Mouse (Mus musculus): ENCODE results near the gene Ifrd2.

- no peak for TF ChIP-seq TCF12 (IDR thresholded peaks at IDR 0.05; ENCODE audit: insufficient read depth, poor library complexity, severe bottlenecking)
- no peak for TF ChIP-seq POLR2A (IDR thresholded peaks at IDR 0.05; ENCODE audit: insufficient read length, low read depth)
- TF ChIP-seq CEBPB (IDR thresholded peaks at IDR 0.05; ENCODE audit: insufficient read depth, poor library complexity, severe bottlenecking), result no peak
- TF ChIP-seq E2F4 (IDR thresholded peaks at IDR 0.05; ENCODE audit: insufficient read depth), result no peak
- no peak for TF ChIP-seq USF1 (IDR thresholded peaks at IDR 0.05; ENCODE audit: low read depth)
- no peak for TF ChIP-seq POLR2AphosphoS2 (IDR thresholded peaks at IDR 0.05; ENCODE audit: insufficient read length, low read depth)
- TF ChIP-seq MYOD1 (IDR thresholded peaks at IDR 0.05; ENCODE audit: control insufficient read depth in 1 of 3, insufficient read length in 2 of 3, low read depth in 2 of 3), result no peak
Measured at GRCm38 (mm10) chr9:107549297-107550074, 38.0 kb upstream of the Ifrd2 start.

All from myocyte (in vitro differentiated cells).